Mouse (Mus musculus) limb, embryonic 11.5 days (tissue): ENCODE measurements around the gene Acan. TPM values are rescaled to one million over a fixed set of nuclear protein-coding genes. Genes with fewer than 3 reads are reported as not detected.

Experiments used
- ATAC-seq: fragments of 200-750 bp; cut with Nextera tagmentation; 2 replicates; pipeline ENCODE4 v1.8.0; 2017; ENCODE audit warnings: low read depth; ENCODE audit not compliant: insufficient number of reproducible peaks, low FRiP score, low TSS enrichment
- DNase-seq: peaks from one replicate; pipeline ENCODE4 v3.0.0-alpha.2; 2015; ENCODE audit warnings: low spot score
- H3K27ac ChIP-seq: fragments of 300-500 bp; sonication (generic); replicated peaks from 2 replicates; pipeline ENCODE4 v1.5.1; 2014; ENCODE audit warnings: low read depth, mild to moderate bottlenecking, low read length
- H3K27me3 ChIP-seq: fragments of 300-500 bp; sonication (generic); 2 replicates; pipeline ENCODE4 v1.6.1; 2014; ENCODE audit warnings: mild to moderate bottlenecking, low read length, mixed read lengths; ENCODE audit not compliant: control insufficient read depth, insufficient read depth
- H3K36me3 ChIP-seq: fragments of 300-500 bp; sonication (generic); 2 replicates; pipeline ENCODE4 v1.6.1; 2014; ENCODE audit warnings: mild to moderate bottlenecking, low read length, moderate library complexity, mixed read lengths; ENCODE audit not compliant: control insufficient read depth, insufficient read depth
- H3K4me1 ChIP-seq: fragments of 300-500 bp; sonication (generic); 2 replicates; pipeline ENCODE4 v1.6.1; 2014; ENCODE audit warnings: low read length, mixed read lengths; ENCODE audit not compliant: control insufficient read depth, insufficient read depth
- H3K4me2 ChIP-seq: fragments of 300-500 bp; sonication (generic); 2 replicates; pipeline ENCODE4 v1.6.1; 2014; ENCODE audit warnings: low read depth, mild to moderate bottlenecking, moderate library complexity; ENCODE audit not compliant: severe bottlenecking
- H3K4me3 ChIP-seq: fragments of 300-500 bp; sonication (generic); 2 replicates; pipeline ENCODE4 v1.5.1; 2014; ENCODE audit warnings: low read depth, low read length
- H3K9ac ChIP-seq: fragments of 300-500 bp; sonication (generic); 2 replicates; pipeline ENCODE4 v1.6.1; 2014; ENCODE audit warnings: mild to moderate bottlenecking, low read length
- H3K9me3 ChIP-seq: fragments of 300-500 bp; sonication (generic); 2 replicates; pipeline ENCODE4 v1.6.1; 2016; ENCODE audit warnings: low read length; ENCODE audit not compliant: control insufficient read depth
- WGBS: fragments of 180-500 bp; shearing (Covaris S2); extraction: QIAGEN DNeasy Blood & Tissue Kit; methylation state at CpG from one replicate; pipeline ENCODE4 v1.1.7; 2014; 5-methylcytosine and 5-hydroxymethylcytosine counted together
- polyA plus RNA-seq: library from polyadenylated mRNA; unstranded; fragments of >200 nt; fragmentation: Nextera tagmentation; extraction: Ambion mirVana; gene quantifications from 2 replicates; pipeline ENCODE4 v1.2.1, GENCODE M21; 2014

Gene Acan
- polyA plus RNA-seq, 1 experiment from 2014 or later = 1.2 TPM

DNA sequence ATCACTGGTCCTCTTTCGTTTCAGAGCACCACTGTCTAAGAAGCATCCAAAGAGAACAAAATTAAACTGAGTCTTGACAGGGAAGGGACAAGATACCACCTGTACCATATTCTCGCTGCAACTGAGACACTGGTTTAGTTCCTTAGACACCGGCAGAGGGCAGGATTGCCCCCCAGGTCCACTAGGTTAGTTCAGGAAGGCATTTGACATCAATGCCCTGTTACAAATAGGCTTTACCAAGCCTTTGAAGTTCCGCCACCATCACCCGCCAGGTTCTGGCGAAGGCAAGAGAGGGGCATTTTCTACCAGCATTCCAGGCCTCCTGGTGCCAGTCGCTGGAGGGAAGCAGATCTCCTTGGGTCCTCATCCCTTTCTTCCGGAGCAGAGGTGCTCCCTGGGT lies 76.6 kb downstream of the Acan start:
- Histone ChIP-seq H3K4me2 (peak overlapping the region; percentile 38), H3K9me3 (no peaks in the 10 kb centered on the region), H3K4me3 (no peak overlapping the region), H3K27me3 (no peaks in the 10 kb centered on the region), H3K4me1 (peaks cover 8% of the 10 kb centered on the region; the same call in 1 of the 2 replicates), H3K36me3 (no peaks in the 10 kb centered on the region; the same call in 1 of the 2 replicates), H3K9ac (no peak overlapping the region), H3K27ac (no peak overlapping the region)
- DNase-seq (peak; percentile 36), ATAC-seq (no peak)
- 11% methylated on average over 8 of the region's 8 CpGs for WGBS

DNA sequence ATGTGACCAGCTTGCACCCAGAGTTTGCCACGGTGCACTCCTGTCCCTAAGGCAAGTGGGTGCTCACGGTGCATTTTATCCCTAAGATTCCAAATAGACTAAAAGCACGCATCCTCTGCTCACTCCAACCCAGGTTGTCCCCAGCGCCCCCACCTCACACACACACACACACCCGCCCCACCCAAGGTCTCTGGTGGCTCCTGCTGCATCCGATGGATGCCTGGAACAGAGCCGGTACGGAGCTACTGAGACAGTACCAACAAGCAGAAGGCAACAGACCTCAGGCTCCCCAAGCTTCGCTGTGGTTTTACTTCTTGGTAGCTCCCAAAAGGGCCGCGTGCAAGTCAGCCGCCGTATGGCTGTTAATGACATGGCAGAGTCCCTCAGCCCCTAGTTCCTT lies 77.1 kb downstream of the Acan start:
- H3K4me2 ChIP-seq = peak overlapping the region; percentile 38
- DNase-seq (no peak), ATAC-seq (no peak)
- no peaks in the 10 kb centered on the region for H3K9me3 ChIP-seq
- H3K4me3 ChIP-seq = peak overlapping the region; percentile 17
- no peak overlapping the region for H3K27ac ChIP-seq
- H3K36me3 ChIP-seq = no peaks in the 10 kb centered on the region; the same call in 1 of the 2 replicates
- H3K9ac ChIP-seq = no peak overlapping the region
- WGBS = 10% methylated on average over 13 of the region's 13 CpGs
- H3K4me1 ChIP-seq = peaks cover 8% of the 10 kb centered on the region; the same call in 1 of the 2 replicates
- no peaks in the 10 kb centered on the region for H3K27me3 ChIP-seq

DNA sequence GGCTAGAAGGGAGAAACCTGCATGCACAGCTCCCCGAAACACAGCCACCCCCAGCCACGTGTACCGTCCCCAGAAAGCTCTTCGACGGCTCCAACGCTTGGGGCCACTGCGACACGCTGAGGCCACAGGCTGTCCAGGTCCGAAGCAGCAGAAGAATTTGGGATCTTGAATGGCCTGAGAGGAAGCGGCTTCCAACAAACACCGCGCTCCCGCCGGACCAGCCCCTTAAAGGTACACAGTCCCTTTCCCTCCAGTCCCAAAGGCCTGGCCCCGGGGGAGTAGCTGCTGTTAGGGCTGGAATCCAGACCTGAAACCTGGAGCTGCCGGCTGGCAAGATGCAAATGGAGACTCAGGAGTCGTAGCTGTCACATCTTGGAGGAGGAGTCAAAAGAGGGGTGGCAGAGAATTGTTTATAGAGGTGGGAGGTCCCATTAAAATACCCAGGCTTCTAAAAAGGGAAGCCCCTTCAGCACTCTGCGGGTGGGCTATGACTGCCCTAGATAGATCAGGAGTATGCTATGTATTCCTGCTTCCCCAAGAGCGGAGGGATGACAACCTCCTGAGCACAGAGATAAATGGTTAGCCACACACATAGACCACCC lies 77.7 kb downstream of the Acan start, which contains the start of gene Hapln3:
TSS of gene Hapln3 (minus strand) at position 176 of the 602 bp plus-strand sequence.
- H3K27ac ChIP-seq = no peak within 1 kb of the TSS
- DNase-seq = peak; percentile 57
- H3K4me3 ChIP-seq = peak within 1 kb of the TSS; percentile 17
- peaks cover 8% of the 10 kb centered on the region; the same call in 1 of the 2 replicates for H3K4me1 ChIP-seq
- H3K4me2 ChIP-seq = peak within 1 kb of the TSS; percentile 38
- H3K9ac ChIP-seq = peak within 1 kb of the TSS; percentile 14; the same call in 1 of the 2 replicates
- no peaks in the 10 kb centered on the region for H3K9me3 ChIP-seq
- no peaks in the 10 kb centered on the region; the same call in 1 of the 2 replicates for H3K36me3 ChIP-seq
- WGBS = 4% methylated on average over 19 of the region's 19 CpGs
- H3K27me3 ChIP-seq = no peaks in the 10 kb centered on the region
- no peak for ATAC-seq

DNA sequence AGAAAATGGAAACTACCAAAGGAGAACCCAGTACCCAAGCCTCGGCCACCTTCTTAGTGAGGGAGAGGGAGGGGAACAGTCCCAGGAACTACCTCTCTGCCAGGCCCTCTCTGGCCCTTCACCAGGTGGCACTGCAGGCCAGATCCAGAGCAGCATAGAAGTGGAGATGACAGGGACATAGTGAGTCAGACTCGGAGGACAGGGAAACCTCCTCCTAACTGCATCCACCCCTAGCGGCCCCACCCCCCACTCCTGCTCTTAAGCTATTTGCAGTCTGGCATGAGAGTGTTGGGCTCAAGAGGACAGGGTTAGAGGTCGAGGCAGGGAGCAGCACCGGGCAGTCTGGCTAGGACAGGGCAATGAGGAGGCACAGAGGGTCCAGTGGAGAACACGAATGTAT lies 80.1 kb downstream of the Acan start:
- H3K4me3 ChIP-seq = no peak overlapping the region
- H3K36me3 ChIP-seq = no peaks in the 10 kb centered on the region; the same call in 1 of the 2 replicates
- H3K9me3 ChIP-seq = no peaks in the 10 kb centered on the region
- H3K27ac ChIP-seq = no peak overlapping the region
- H3K27me3 ChIP-seq = no peaks in the 10 kb centered on the region
- 29% methylated on average over 6 of the region's 6 CpGs for WGBS
- peaks cover 8% of the 10 kb centered on the region; the same call in 1 of the 2 replicates for H3K4me1 ChIP-seq
- H3K9ac ChIP-seq = no peak overlapping the region
- no peak for ATAC-seq
- H3K4me2 ChIP-seq = no peak overlapping the region
- DNase-seq = no peak

DNA sequence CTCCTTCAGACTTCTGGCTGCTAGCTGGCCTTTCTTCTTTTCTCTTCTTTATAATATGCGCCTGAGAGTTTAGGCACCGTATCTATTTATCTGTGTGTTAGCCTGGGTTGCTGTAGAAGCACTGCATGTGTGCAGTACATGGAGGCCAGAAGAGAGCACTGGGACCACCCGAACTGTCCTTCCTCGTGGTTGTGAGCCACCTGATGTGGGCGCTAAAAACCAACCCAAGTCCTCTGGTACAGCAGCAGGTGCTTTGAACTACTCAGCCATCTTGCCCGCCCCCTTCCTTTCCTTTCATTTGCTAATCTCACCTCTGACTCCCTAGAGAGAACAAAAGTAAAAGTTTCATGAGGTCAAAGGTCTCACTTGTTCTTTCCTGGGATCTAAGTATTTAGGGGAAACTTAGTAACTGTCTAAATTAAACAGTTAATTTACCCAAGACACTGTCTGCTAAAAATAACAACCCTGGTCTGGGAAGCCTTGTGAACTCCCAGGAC lies 86.1 kb downstream of the Acan start:
- Histone ChIP-seq H3K27ac (no peak overlapping the region), H3K4me3 (no peak overlapping the region), H3K4me1 (no peaks in the 10 kb centered on the region), H3K9ac (no peak overlapping the region), H3K4me2 (no peak overlapping the region), H3K9me3 (no peaks in the 10 kb centered on the region), H3K27me3 (no peaks in the 10 kb centered on the region), H3K36me3 (peaks cover 6% of the 10 kb centered on the region; the same call in 1 of the 2 replicates)
- ATAC-seq (no peak), DNase-seq (no peak)
- WGBS = 57% methylated on average over 6 of the region's 6 CpGs

DNA sequence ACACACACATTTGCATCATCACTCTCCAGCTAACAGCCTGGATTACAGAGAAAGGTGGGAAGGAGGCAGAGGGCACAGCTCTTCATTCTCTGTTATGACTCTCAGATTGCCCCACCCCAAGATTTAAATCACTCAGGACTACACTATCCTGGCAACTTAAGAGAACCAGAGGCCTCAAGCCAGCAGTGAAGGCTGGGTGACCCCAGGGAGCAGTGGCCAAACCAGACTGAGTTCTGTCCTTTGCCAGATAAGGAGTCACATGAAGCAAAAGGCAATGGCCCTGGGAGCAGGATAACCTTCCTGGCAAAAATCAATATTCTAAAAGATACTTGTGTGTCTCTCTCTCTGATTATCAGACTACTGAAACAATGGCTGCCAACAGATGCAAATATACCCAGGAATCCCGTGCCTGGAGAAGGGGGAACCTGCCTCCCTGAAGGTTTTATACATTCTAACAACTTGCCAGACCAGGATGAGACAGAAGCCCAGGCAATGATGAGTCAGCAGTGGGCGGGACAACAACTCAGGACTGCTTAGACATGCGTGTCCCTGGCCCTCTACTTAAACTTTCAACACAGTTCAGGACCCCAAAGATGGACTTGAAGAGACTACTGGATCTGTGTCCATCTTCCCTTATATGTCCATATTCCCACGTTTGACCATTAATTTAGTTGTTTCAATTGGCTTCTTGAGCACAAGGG lies 86.8 kb downstream of the Acan start:
- Histone ChIP-seq H3K27ac (no peak overlapping the region), H3K4me3 (no peak overlapping the region), H3K4me2 (no peak overlapping the region), H3K9ac (no peak overlapping the region), H3K4me1 (no peaks in the 10 kb centered on the region), H3K9me3 (no peaks in the 10 kb centered on the region), H3K27me3 (no peaks in the 10 kb centered on the region), H3K36me3 (peaks cover 6% of the 10 kb centered on the region; the same call in 1 of the 2 replicates)
- ATAC-seq (no peak), DNase-seq (no peak)
- WGBS = 52% methylated on average over 4 of the region's 4 CpGs

DNA sequence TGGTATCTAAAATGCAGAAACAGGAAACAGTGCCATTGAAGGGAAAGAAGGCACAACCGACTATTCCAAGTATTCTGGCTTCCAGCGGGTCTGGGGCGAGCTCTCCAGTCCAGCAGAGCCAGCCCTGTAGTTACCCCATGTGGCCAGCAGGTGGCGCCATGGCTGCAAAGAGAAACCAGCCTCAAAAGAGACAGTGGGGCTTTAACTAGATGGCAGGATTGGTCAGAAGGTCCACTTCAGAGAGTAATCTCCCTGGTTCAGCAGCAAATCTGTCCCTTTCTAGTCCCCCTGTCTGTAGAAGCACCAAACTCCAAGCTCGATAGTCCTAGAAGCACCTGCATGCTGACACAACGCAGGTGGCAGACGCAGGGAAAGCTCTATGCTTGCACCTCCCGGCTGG lies 87.6 kb downstream of the Acan start:
- Histone ChIP-seq H3K9me3 (no peaks in the 10 kb centered on the region), H3K27me3 (no peaks in the 10 kb centered on the region), H3K9ac (no peak overlapping the region), H3K27ac (no peak overlapping the region), H3K4me2 (no peak overlapping the region), H3K4me3 (no peak overlapping the region), H3K36me3 (peaks cover 6% of the 10 kb centered on the region; the same call in 1 of the 2 replicates), H3K4me1 (no peaks in the 10 kb centered on the region)
- peak; percentile 85 for DNase-seq
- ATAC-seq = no peak
- 42% methylated on average over 8 of the region's 8 CpGs for WGBS

DNA sequence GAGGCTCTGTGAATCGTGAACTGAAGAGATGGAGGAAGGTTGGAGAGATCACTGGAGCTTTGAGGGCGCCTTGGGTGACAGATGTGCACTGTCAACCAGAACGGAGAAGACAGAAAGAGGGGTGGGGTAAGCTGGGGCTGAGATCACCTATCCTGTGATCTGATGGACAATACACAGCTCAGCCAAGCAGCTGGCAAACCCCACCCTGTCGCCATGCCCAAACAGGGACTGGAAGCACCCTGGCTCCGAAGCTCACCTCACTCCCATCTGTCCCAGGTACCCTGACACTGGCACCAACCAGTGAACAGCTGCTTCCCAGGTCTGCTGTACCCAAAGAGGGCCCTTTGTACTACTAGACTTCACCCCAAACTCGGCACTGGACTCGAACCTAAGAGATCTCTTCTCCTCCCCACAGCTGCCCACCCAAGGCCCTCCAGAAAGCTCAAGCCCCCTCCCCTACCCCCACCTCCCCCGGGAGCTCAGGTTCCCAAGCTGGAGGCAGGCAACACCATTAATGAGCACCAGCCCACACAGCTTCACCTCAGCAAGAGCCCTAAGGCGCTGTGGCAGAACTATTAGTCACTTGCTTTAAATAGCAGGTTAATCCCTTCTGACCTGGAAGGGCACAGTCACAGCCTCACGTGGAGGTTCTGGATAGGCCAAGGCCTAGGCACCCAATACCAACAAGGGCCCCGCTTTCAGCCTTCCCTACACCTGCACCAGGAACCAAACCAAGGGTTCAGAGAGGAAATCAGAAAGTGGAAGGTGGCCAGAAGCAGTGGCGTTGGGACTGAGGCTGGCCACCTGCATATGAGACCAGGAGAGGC lies 93.9 kb downstream of the Acan start:
- no peak for ATAC-seq
- Histone ChIP-seq H3K27ac (no peak overlapping the region), H3K27me3 (no peaks in the 10 kb centered on the region), H3K9me3 (no peaks in the 10 kb centered on the region), H3K9ac (peak overlapping the region; percentile 76; the same call in 1 of the 2 replicates), H3K36me3 (peaks cover 6% of the 10 kb centered on the region; the same call in 1 of the 2 replicates), H3K4me1 (peaks cover 12% of the 10 kb centered on the region), H3K4me3 (peak overlapping the region; percentile 69), H3K4me2 (peak overlapping the region; percentile 79)
- WGBS = 35% methylated on average over 12 of the region's 12 CpGs
- peak; percentile 56 for DNase-seq
